Mouse (Mus musculus) megakaryocyte, adult 5-6 weeks (primary cell): ENCODE results near the gene Zfyve21. TPM values are rescaled to one million over a fixed set of nuclear protein-coding genes. Genes with fewer than 3 reads are reported as not detected.

Source experiments
- ATAC-seq: 2 replicates; pipeline ENCODE4 v1.8.0; 2016; ENCODE audit warnings: mild to moderate bottlenecking, inconsistent platforms; ENCODE audit not compliant: poor library complexity, severe bottlenecking
- total RNA-seq, 2 experiments: library from RNA; stranded (forward) in 1 of 2; stranded (reverse) in 1 of 2; fragments of 153-499, 151-499 nt in 1 of 2; fragments of 221-1000, 200-1000 nt in 1 of 2; gene quantifications; 2 replicates each; pipeline versions ENCODE4 v1.2.3 to v1.2.4; 2015 to 2017

Gene Zfyve21
- total RNA-seq, 2 experiments from 2014 or later, result 11.0 to 14.8 TPM

GRCm38 (mm10) chr12:111798493-111798892 is 15.5 kb upstream of the Zfyve21 start:
- no peak for ATAC-seq

- ATAC-seq, result no peak
These were observed 13.3 kb upstream of the Zfyve21 start for GRCm38 (mm10) chr12:111800459-111801183.

- no peak for ATAC-seq
These were observed 10.4 kb upstream of the Zfyve21 start for GRCm38 (mm10) chr12:111803538-111803937.

- no peak for ATAC-seq
These were observed 5.2 kb upstream of the Zfyve21 start for GRCm38 (mm10) chr12:111808775-111809174.

- ATAC-seq, result peak; percentile 51
These were observed 4.2 kb upstream of the Zfyve21 start for GRCm38 (mm10) chr12:111809762-111810161.

GRCm38 (mm10) chr12:111812075-111812474 is 1.9 kb upstream of the Zfyve21 start:
- ATAC-seq, result no peak

- ATAC-seq, result no peak
These were observed 1.4 kb upstream of the Zfyve21 start for GRCm38 (mm10) chr12:111812611-111813010.

- ATAC-seq, result peak; percentile 7
These were observed 732 bp upstream of the Zfyve21 start for GRCm38 (mm10) chr12:111813111-111813765.

GRCm38 (mm10) chr12:111814769-111815762 is 1.1 kb downstream of the Zfyve21 start:
- ATAC-seq, result no peak

- ATAC-seq, result no peak
These were observed 2.6 kb downstream of the Zfyve21 start for GRCm38 (mm10) chr12:111816528-111816927.

- no peak for ATAC-seq
These were observed 3.0 kb downstream of the Zfyve21 start for GRCm38 (mm10) chr12:111816967-111817366.

- ATAC-seq, result no peak
These were observed 4.0 kb downstream of the Zfyve21 start for GRCm38 (mm10) chr12:111817991-111818390.

- ATAC-seq, result no peak
These were observed 6.0 kb downstream of the Zfyve21 start for GRCm38 (mm10) chr12:111819936-111820335.

GRCm38 (mm10) chr12:111820708-111821107 is 6.7 kb downstream of the Zfyve21 start:
- ATAC-seq, result peak; percentile 72

- no peak for ATAC-seq
These were observed 8.0 kb downstream of the Zfyve21 start for GRCm38 (mm10) chr12:111821931-111822330.

GRCm38 (mm10) chr12:111827556-111827955 is 13.6 kb downstream of the Zfyve21 start:
- no peak for ATAC-seq

GRCm38 (mm10) chr12:111829447-111829846 is 15.5 kb downstream of the Zfyve21 start:
- no peak for ATAC-seq

- no peak for ATAC-seq
These were observed 16.0 kb downstream of the Zfyve21 start for GRCm38 (mm10) chr12:111829954-111830353.

- no peak; the same call in 1 of the 2 replicates for ATAC-seq
These were observed 16.4 kb downstream of the Zfyve21 start for GRCm38 (mm10) chr12:111830375-111830774.

GRCm38 (mm10) chr12:111832643-111833042 is 18.7 kb downstream of the Zfyve21 start:
- no peak for ATAC-seq

- ATAC-seq, result no peak
These were observed 19.5 kb downstream of the Zfyve21 start for GRCm38 (mm10) chr12:111833457-111833856.
